Mouse (Mus musculus): Measurements from ENCODE around the gene Fam163a. TPM values are rescaled to one million over a fixed set of nuclear protein-coding genes. Genes with fewer than 3 reads are reported as not detected.

The Fam163a gene
- total and polyA plus RNA-seq, 3 experiments: not detected

- DNase-seq (ENCODE audit: extremely low read depth): no peak
- TF ChIP-seq TCF12 (IDR thresholded peaks at IDR 0.05; ENCODE audit: low read depth, low read length) (no peak), RCOR1 (conservative IDR thresholded peaks at IDR 0.05; ENCODE audit: low read depth, low read length) (no peak), ETS1 (conservative IDR thresholded peaks at IDR 0.05; ENCODE audit: low read depth, low read length) (no peak), ZC3H11A (IDR thresholded peaks at IDR 0.05; ENCODE audit: low read depth, low read length) (no peak), EP300 (IDR thresholded peaks at IDR 0.05; ENCODE audit: low read length) (no peak)
- in situ Hi-C loops (cut with MboI; ENCODE audit: low pct_ligation_motif_present, low pct_unique_long_range_greater_than_20kb, low sequenced_read_pairs) (no loop called here), dilution Hi-C loops (cut with MboI; ENCODE audit: extremely low pct_ligation_motif_present, extremely low pct_unique_long_range_greater_than_20kb, low sequenced_read_pairs) (no loop called here)
- Histone ChIP-seq H3K4me1 (ENCODE audit: control insufficient read depth in 1 of 2, insufficient read depth in 2 of 2) (no peaks in the 10 kb centered on the region), H3K9ac (ENCODE audit: insufficient read depth, low read depth) (no peak overlapping the region), H3K36me3 (replicated peaks in 1 of 2; ENCODE audit: control insufficient read depth in 1 of 2, insufficient read depth in 1 of 2, low read length in 1 of 2) (no peaks in the 10 kb centered on the region), H3K4me2 (ENCODE audit: insufficient read depth, low read depth, poor library complexity, severe bottlenecking) (no peak overlapping the region), H3K27me3 (replicated peaks) (peaks cover 2% of the 10 kb centered on the region), H3K79me2 (replicated peaks; ENCODE audit: control insufficient read depth, extremely low read depth, insufficient read depth, poor library complexity, severe bottlenecking) (no peaks in the 10 kb centered on the region), H3K4me3 (replicated peaks in 1 of 3; ENCODE audit: low read depth in 2 of 3, low read length in 2 of 3, poor library complexity in 1 of 3) (no peak overlapping the region), H3K27ac (ENCODE audit: insufficient read depth, low read depth) (no peak overlapping the region), H3K9me3 (replicated peaks; ENCODE audit: low read length) (peaks cover 6% of the 10 kb centered on the region)
Measured at GRCm38 (mm10) chr1:156107424-156107823, 97.4 kb downstream of the Fam163a start.

GRCm38 (mm10) chr1:156105381-156105780 is 99.4 kb downstream of the Fam163a start:
- dilution Hi-C loops (cut with MboI; ENCODE audit: extremely low pct_ligation_motif_present, extremely low pct_unique_long_range_greater_than_20kb, low sequenced_read_pairs): no loop called here
- Histone ChIP-seq H3K9me3 (replicated peaks; ENCODE audit: low read length) (peaks cover 10% of the 10 kb centered on the region), H3K4me2 (ENCODE audit: insufficient read depth, low read depth, poor library complexity, severe bottlenecking) (no peak overlapping the region), H3K9ac (ENCODE audit: insufficient read depth, low read depth) (no peak overlapping the region), H3K79me2 (replicated peaks; ENCODE audit: control insufficient read depth, extremely low read depth, insufficient read depth, poor library complexity, severe bottlenecking) (no peaks in the 10 kb centered on the region), H3K27me3 (replicated peaks) (no peaks in the 10 kb centered on the region), H3K4me3 (replicated peaks in 1 of 3; ENCODE audit: low read depth in 2 of 3, low read length in 2 of 3, poor library complexity in 1 of 3) (no peak overlapping the region), H3K27ac (ENCODE audit: insufficient read depth, low read depth) (no peak overlapping the region), H3K4me1 (ENCODE audit: control insufficient read depth in 1 of 2, insufficient read depth in 2 of 2) (no peaks in the 10 kb centered on the region), H3K36me3 (replicated peaks in 1 of 2; ENCODE audit: control insufficient read depth in 1 of 2, insufficient read depth in 1 of 2, low read length in 1 of 2) (no peaks in the 10 kb centered on the region)
- no peak for DNase-seq (ENCODE audit: extremely low read depth)
- in situ Hi-C loops (cut with MboI; ENCODE audit: low pct_ligation_motif_present, low pct_unique_long_range_greater_than_20kb, low sequenced_read_pairs): no loop called here
- no peak for TF ChIP-seq EP300 (IDR thresholded peaks at IDR 0.05; ENCODE audit: low read length)
- TF ChIP-seq ETS1 (conservative IDR thresholded peaks at IDR 0.05; ENCODE audit: low read depth, low read length): no peak
- no peak for TF ChIP-seq JUND (conservative IDR thresholded peaks at IDR 0.05; ENCODE audit: low read depth, low read length)

GRCm38 (mm10) chr1:156103763-156104162 is 101.1 kb downstream of the Fam163a start:
- Histone ChIP-seq H3K79me2 (replicated peaks; ENCODE audit: control insufficient read depth, extremely low read depth, insufficient read depth, poor library complexity, severe bottlenecking) (no peaks in the 10 kb centered on the region), H3K36me3 (replicated peaks in 1 of 2; ENCODE audit: control insufficient read depth in 1 of 2, insufficient read depth in 1 of 2, low read length in 1 of 2) (no peaks in the 10 kb centered on the region), H3K9ac (ENCODE audit: insufficient read depth, low read depth) (no peak overlapping the region), H3K9me3 (replicated peaks; ENCODE audit: low read length) (peaks cover 15% of the 10 kb centered on the region), H3K27me3 (replicated peaks) (no peaks in the 10 kb centered on the region), H3K4me3 (replicated peaks in 1 of 3; ENCODE audit: low read depth in 2 of 3, low read length in 2 of 3, poor library complexity in 1 of 3) (no peak overlapping the region), H3K4me1 (ENCODE audit: control insufficient read depth in 1 of 2, insufficient read depth in 2 of 2) (no peaks in the 10 kb centered on the region), H3K4me2 (ENCODE audit: insufficient read depth, low read depth, poor library complexity, severe bottlenecking) (no peak overlapping the region), H3K27ac (ENCODE audit: insufficient read depth, low read depth) (no peak overlapping the region)
- no peak for DNase-seq (ENCODE audit: extremely low read depth)
- dilution Hi-C loops (cut with MboI; ENCODE audit: extremely low pct_ligation_motif_present, extremely low pct_unique_long_range_greater_than_20kb, low sequenced_read_pairs) (no loop called here), in situ Hi-C loops (cut with MboI; ENCODE audit: low pct_ligation_motif_present, low pct_unique_long_range_greater_than_20kb, low sequenced_read_pairs) (no loop called here)
- no peak for TF ChIP-seq SIN3A (IDR thresholded peaks at IDR 0.05; ENCODE audit: low read length)
- no peak for TF ChIP-seq E2F4 (IDR thresholded peaks at IDR 0.05; ENCODE audit: insufficient replicate concordance, low read depth, low read length)
- no peak for TF ChIP-seq IRF4 (IDR thresholded peaks at IDR 0.05; ENCODE audit: low read depth, low read length)

Measured in CH12.LX (cell line).